Comparison of ENCODE assay signal across 15 mouse cellular contexts in genomic region chr13:117287400-117287799, GRCm38 (mm10).
A peak's percentile ranks its signal among the peaks of the same experiment; 100 is the strongest.
DNase-seq lines count a peak whose midpoint lies in the region; ATAC-seq and TF ChIP-seq lines count a peak whose summit lies in the region.
"Had no signal": no experiment of that assay in that cellular context is flagged by ENCODE, and none has a peak within 500 bp of the region (broad histone marks: within the 10 kb centered on the region; RNA-seq: fewer than 3 reads in every experiment).

No protein-coding gene starts in this region.

- no peak overlapping the region for H3K9ac ChIP-seq in neural tube, embryonic 15.5 days (replicated peaks)
- H3K9ac ChIP-seq: limb, embryonic 12.5 days had no signal

- H3K27ac ChIP-seq in kidney, adult 2 months (ENCODE audit: insufficient read depth, low read depth, low read length) = no peak overlapping the region
- no peak overlapping the region for H3K27ac ChIP-seq in spleen, adult 2 months (ENCODE audit: insufficient read depth, low read length)
- no peak overlapping the region for H3K27ac ChIP-seq in neural tube, embryonic 15.5 days (replicated peaks)
- H3K27ac ChIP-seq: left cerebral cortex, adult 2 months; limb, embryonic 12.5 days had no signal

- no peak overlapping the region for H3K4me2 ChIP-seq in neural tube, embryonic 15.5 days
- H3K4me2 ChIP-seq: limb, embryonic 12.5 days had no signal

- no peaks in the 10 kb centered on the region for H3K36me3 ChIP-seq in kidney, adult 2 months (ENCODE audit: control insufficient read depth, insufficient read depth, low read length)
- H3K36me3 ChIP-seq in spleen, adult 2 months (ENCODE audit: control insufficient read depth, insufficient read depth, low read length) = no peaks in the 10 kb centered on the region
- no peaks in the 10 kb centered on the region for H3K36me3 ChIP-seq in neural tube, embryonic 15.5 days
- H3K36me3 ChIP-seq: limb, embryonic 12.5 days had no signal

- ATAC-seq in erythroid progenitor cell, adult 5-6 weeks (replicated peaks; ENCODE audit: low FRiP score, poor library complexity, severe bottlenecking) = 0 out of 2 replicates have a peak, but pooled peaks have one; percentile 19
- no peak for ATAC-seq in neural tube, embryonic 15.5 days (ENCODE audit: low FRiP score)
- ATAC-seq in monocyte, adult 5-6 weeks (replicated peaks; ENCODE audit: insufficient number of reproducible peaks, low FRiP score, low TSS enrichment, poor library complexity, severe bottlenecking) = no peak
- ATAC-seq: hindbrain, embryonic 16.5 days had no signal

- H3K27me3 ChIP-seq in kidney, adult 2 months (replicated peaks; ENCODE audit: control insufficient read depth, insufficient read depth, low read length) = no peaks in the 10 kb centered on the region
- H3K27me3 ChIP-seq in spleen, adult 2 months (ENCODE audit: control insufficient read depth, insufficient read depth, low read length) = no peaks in the 10 kb centered on the region
- H3K27me3 ChIP-seq in neural tube, embryonic 15.5 days (replicated peaks) = no peaks in the 10 kb centered on the region
- H3K27me3 ChIP-seq: limb, embryonic 12.5 days had no signal

- H3K4me1 ChIP-seq in kidney, adult 2 months (ENCODE audit: control insufficient read depth, insufficient read depth, low read length) = peaks cover 2% of the 10 kb centered on the region; the same call in 1 of the 2 replicates
- no peaks in the 10 kb centered on the region; the same call in 1 of the 2 replicates for H3K4me1 ChIP-seq in spleen, adult 2 months (ENCODE audit: control insufficient read depth, insufficient read depth, insufficient read length)
- no peaks in the 10 kb centered on the region; the same call in 1 of the 2 replicates for H3K4me1 ChIP-seq in neural tube, embryonic 15.5 days
- H3K4me1 ChIP-seq: limb, embryonic 12.5 days had no signal

- H3K9me3 ChIP-seq in neural tube, embryonic 15.5 days (replicated peaks) = no peaks in the 10 kb centered on the region
- H3K9me3 ChIP-seq: limb, embryonic 12.5 days had no signal

- WGBS in kidney, adult 2 months = 89% methylated on average over 6 of the region's 6 CpGs
- 88% methylated on average over 6 of the region's 6 CpGs for WGBS in spleen, adult 2 months
- WGBS in neural tube, embryonic 15.5 days = 88% methylated on average over 6 of the region's 6 CpGs

- no peak for DNase-seq in kidney, adult 2 months
- DNase-seq in kidney, postnatal 10 days = no peak
- no peak for DNase-seq in spleen, adult 2 months (ENCODE audit: low read depth in 1 of 2, low spot score in 2 of 2)
- DNase-seq in spleen, adult 12 weeks (ENCODE audit: low spot score) = no peak
- DNase-seq: adrenal gland, postnatal 25 days; gastrocnemius, postnatal 10 days; heart, postnatal 14 days; kidney, adult 9 months; right cerebral cortex, adult 18-20 months had no signal

- 0 out of 2 replicates have a peak, but pooled peaks have one; percentile 18 for TF ChIP-seq CTCF in kidney, adult 2 months (conservative IDR thresholded peaks at IDR 0.05; ENCODE audit: insufficient read depth, insufficient read length, low read depth, low read length)
- peak; percentile 8; the same call in 1 of the 2 replicates for TF ChIP-seq CTCF in spleen, adult 2 months (IDR thresholded peaks at IDR 0.05; ENCODE audit: extremely low read depth, insufficient read depth, insufficient read length, insufficient replicate concordance)

- H3K4me3 ChIP-seq in kidney, adult 2 months (ENCODE audit: insufficient read depth, low read depth, low read length) = no peak overlapping the region
- H3K4me3 ChIP-seq in spleen, adult 2 months (ENCODE audit: extremely low read depth, insufficient read depth, insufficient read length) = no peak overlapping the region
- no peak overlapping the region for H3K4me3 ChIP-seq in neural tube, embryonic 15.5 days (replicated peaks)
- H3K4me3 ChIP-seq: left cerebral cortex, adult 2 months; limb, embryonic 12.5 days had no signal

- no peak for TF ChIP-seq POLR2A in kidney, adult 2 months (IDR thresholded peaks at IDR 0.05; ENCODE audit: low read depth, low read length)
- no peak for TF ChIP-seq POLR2A in spleen, adult 2 months (IDR thresholded peaks at IDR 0.05; ENCODE audit: low read depth, low read length)
